Mouse (Mus musculus) forebrain, postnatal 0 days (tissue): ENCODE results near the gene Fcer1g. TPM values are rescaled to one million over a fixed set of nuclear protein-coding genes. Genes with fewer than 3 reads are reported as not detected.
A peak's percentile ranks its signal among the peaks of the same experiment; 100 is the strongest.

ENCODE experiments used
- ATAC-seq: fragments of 200-750 bp; cut with Nextera tagmentation; 2 replicates; pipeline ENCODE4 v1.8.0; 2017; ENCODE audit warnings: mild to moderate bottlenecking, moderate library complexity
- DNase-seq: peaks from one replicate; pipeline ENCODE4 v3.0.0-alpha.2; 2015
- H3K27ac ChIP-seq: fragments of 300-500 bp; sonication (generic); 2 replicates; pipeline ENCODE4 v1.5.1; 2014; ENCODE audit warnings: low read depth, mild to moderate bottlenecking, antibody characterized with exemption, low read length, moderate library complexity, mixed read lengths
- H3K27me3 ChIP-seq: fragments of 300-500 bp; sonication (generic); 2 replicates; pipeline ENCODE4 v1.6.1; 2014; ENCODE audit warnings: mild to moderate bottlenecking, low read length, mixed read lengths; ENCODE audit not compliant: insufficient read depth
- H3K36me3 ChIP-seq: fragments of 300-500 bp; sonication (generic); 2 replicates; pipeline ENCODE4 v1.6.1; 2014; ENCODE audit warnings: mild to moderate bottlenecking, moderate library complexity; ENCODE audit not compliant: insufficient read depth
- H3K4me1 ChIP-seq: fragments of 300-500 bp; sonication (generic); 2 replicates; pipeline ENCODE4 v1.6.1; 2014; ENCODE audit warnings: antibody characterized with exemption; ENCODE audit not compliant: insufficient read depth
- H3K4me2 ChIP-seq: fragments of 300-500 bp; sonication (generic); 2 replicates; pipeline ENCODE4 v1.6.1; 2014; ENCODE audit warnings: low read depth, mild to moderate bottlenecking, moderate library complexity
- H3K4me3 ChIP-seq: fragments of 300-500 bp; sonication (generic); 2 replicates; pipeline ENCODE4 v1.5.1; 2014; ENCODE audit warnings: low read depth, low read length, mixed read lengths
- H3K9ac ChIP-seq: fragments of 300-500 bp; sonication (generic); 2 replicates; pipeline ENCODE4 v1.6.1; 2014; ENCODE audit warnings: mild to moderate bottlenecking
- H3K9me3 ChIP-seq: fragments of 300-500 bp; sonication (generic); 2 replicates; pipeline ENCODE4 v1.6.1; 2016; ENCODE audit warnings: low read length
- CTCF ChIP-seq: sonication (generic); IDR thresholded peaks from 2 replicates; pipeline ENCODE4 v1.5.1; 2016; ENCODE audit warnings: antibody characterized with exemption, control low read depth, low read depth
- WGBS: fragments of 180-500 bp; shearing (Covaris S2); extraction: QIAGEN DNeasy Blood & Tissue Kit; methylation state at CpG from one replicate; pipeline ENCODE4 v1.1.7; 2014; 5-methylcytosine and 5-hydroxymethylcytosine counted together
- polyA plus RNA-seq: library from polyadenylated mRNA; unstranded; fragments of >200 nt; fragmentation: Nextera tagmentation; extraction: Ambion mirVana; gene quantifications from 2 replicates; pipeline ENCODE4 v1.2.1, GENCODE M21; 2015
- total RNA-seq: library from RNA; depleted of rRNA; stranded (reverse); fragments of >200 nt; gene quantifications from 2 replicates; pipeline ENCODE4 v1.2.3, GENCODE M21; 2014; rRNA removed

Fcer1g gene
- 7.6 and 11.2 TPM in 2 replicates for total RNA-seq
- 33.2 and 37.9 TPM in 2 replicates for polyA plus RNA-seq

DNA sequence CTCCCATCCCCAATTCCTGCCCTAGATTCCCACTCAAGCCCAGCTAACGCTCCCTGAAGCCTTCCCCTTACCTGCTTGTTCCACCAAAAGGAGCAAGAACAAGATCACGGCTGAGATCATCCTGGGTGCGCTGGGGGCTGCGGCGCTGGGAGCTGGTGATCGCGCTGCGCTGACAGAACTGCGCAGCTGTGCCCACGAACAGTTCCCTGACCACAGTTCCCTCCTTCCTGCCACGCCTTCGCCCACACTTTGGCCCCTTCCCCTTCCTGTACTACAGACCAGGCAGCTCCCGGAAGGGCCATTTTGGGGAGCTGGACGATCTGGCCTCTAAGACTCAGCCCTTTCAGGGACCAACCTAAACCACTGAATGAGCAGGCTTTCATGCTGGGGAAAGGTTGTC, at the start of gene Fcer1g:
TSS of gene Fcer1g (minus strand) at position 240 of the 400 bp plus-strand sequence.
- no peak within 1 kb of the TSS for H3K4me2 ChIP-seq
- H3K27me3 ChIP-seq = no peaks in the 10 kb centered on the region
- 95% methylated on average over 14 of the region's 14 CpGs for WGBS
- H3K27ac ChIP-seq = no peak within 1 kb of the TSS
- DNase-seq (no peak), ATAC-seq (no peak)
- H3K4me3 ChIP-seq = no peak within 1 kb of the TSS
- TF ChIP-seq CTCF = no peak
- peaks cover 55% of the 10 kb centered on the region for H3K36me3 ChIP-seq
- H3K9ac ChIP-seq = no peak within 1 kb of the TSS
- no peaks in the 10 kb centered on the region for H3K4me1 ChIP-seq
- H3K9me3 ChIP-seq = no peaks in the 10 kb centered on the region

DNA sequence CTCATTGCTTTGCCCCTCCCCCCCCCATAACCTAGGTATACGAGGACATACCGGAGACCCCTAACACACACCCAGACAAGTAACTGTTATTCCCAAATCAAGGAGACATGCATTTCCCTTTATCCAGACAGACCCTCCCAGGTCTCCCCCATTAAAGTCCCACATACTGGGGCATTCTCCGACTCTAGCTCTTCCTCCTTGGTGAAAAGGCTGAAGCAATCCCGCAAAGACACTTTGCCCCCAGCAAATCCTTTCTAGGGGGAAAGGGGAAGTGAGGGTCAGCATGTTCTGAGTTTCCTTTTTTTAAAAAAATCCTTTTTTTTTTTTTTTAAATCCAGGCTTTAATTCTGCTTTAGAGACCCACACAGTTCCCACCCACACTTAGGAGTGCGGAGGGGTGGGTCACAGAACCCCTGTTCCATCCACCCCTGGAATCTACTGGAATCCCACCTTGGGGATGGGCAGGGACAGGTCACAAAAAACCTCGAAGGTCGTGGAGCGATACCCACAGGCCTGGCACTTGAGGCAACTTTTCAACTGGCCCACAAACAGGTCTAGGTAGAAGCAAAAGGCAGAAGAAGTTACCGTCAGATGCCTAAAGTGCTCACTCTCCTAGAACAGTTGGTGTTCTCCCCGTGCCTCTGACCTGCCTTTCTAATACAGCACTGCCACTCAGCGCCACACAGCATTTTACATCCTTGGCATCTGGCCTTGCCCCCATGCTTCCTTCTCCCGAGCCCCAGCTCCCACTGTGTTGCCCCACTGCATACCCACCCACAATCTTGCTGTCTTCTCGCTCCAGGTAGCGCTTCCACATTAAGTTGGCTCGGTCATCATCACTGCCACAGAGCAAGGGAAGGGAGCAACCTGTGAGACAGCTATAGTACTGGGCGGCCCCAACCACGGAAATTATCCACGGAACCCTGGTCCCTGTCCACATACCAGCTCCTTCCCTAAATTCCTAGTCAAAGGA, 49.3 kb upstream of the Fcer1g start:
- Histone ChIP-seq H3K4me3 (no peak overlapping the region), H3K27me3 (no peaks in the 10 kb centered on the region), H3K4me1 (peaks cover 15% of the 10 kb centered on the region), H3K27ac (no peak overlapping the region), H3K9ac (no peak overlapping the region), H3K36me3 (peaks cover 35% of the 10 kb centered on the region), H3K9me3 (no peaks in the 10 kb centered on the region), H3K4me2 (no peak overlapping the region)
- ATAC-seq (no peak), DNase-seq (no peak)
- no peak for TF ChIP-seq CTCF
- 91% methylated on average over 18 of the region's 18 CpGs for WGBS

DNA sequence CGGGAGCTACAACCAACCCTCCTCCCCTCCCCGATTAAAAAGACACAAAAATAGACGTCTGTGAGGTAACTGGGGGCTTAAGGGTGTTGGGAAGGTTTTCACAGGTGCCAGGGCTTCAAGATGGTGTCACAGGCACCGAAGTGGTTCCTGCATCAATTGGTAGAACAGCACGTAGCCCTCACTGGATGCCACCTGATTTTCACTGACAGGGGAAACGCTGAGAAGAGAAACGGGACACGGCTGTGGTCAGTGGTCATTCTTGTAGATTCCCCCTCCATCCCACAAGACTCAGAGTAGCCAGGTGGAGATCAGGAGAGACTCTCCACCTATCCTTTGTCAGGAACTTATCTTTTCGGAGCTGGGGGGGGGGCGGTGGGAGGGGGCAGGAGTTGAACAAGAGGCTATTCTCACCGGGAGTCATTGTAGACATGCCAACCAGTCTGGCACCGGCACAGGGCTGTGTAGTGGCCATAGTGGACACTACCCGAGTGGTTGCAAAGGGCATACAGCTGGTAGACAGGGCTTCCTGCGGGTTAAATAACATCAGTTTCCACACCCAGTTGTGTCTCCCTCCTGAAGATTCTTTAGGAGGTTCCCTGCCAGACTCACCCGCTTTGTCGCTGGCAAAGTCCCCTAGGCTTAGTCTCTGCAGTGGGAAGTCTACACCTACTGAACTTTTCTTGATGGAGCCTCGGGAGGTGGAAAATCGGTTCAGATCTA, 48.1 kb upstream of the Fcer1g start:
- Histone ChIP-seq H3K9me3 (no peaks in the 10 kb centered on the region), H3K27ac (no peak overlapping the region), H3K4me3 (no peak overlapping the region), H3K36me3 (peaks cover 38% of the 10 kb centered on the region), H3K4me2 (no peak overlapping the region), H3K4me1 (peaks cover 15% of the 10 kb centered on the region), H3K9ac (no peak overlapping the region), H3K27me3 (no peaks in the 10 kb centered on the region)
- no peak for TF ChIP-seq CTCF
- WGBS = 81% methylated on average over 18 of the region's 18 CpGs
- DNase-seq (no peak), ATAC-seq (no peak)

DNA sequence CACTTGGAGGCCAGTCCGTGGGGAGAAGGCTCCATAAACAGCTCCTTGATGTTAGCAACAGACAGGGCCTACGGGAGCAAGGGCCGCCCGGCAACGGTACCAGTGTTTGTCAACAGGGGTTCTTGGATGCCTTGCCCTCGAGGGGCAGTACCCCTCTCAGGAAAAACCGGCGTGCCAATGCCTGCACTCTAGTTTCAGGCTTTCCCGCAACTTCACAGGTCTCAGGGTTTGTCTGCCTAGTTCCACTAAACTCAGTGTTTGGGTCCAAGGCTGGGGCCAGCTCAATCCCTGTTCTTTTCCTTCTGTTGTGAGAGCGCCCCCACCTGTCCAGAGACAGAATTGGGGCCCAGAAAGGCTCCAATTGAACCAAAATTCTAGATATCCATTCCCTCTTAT, 47.4 kb upstream of the Fcer1g start:
- Histone ChIP-seq H3K36me3 (peaks cover 45% of the 10 kb centered on the region), H3K4me1 (peaks cover 10% of the 10 kb centered on the region), H3K4me2 (peak overlapping the region; percentile 90), H3K27ac (peak overlapping the region; percentile 73), H3K4me3 (peak overlapping the region; percentile 60), H3K27me3 (no peaks in the 10 kb centered on the region), H3K9ac (peak overlapping the region; percentile 42; the same call in 1 of the 2 replicates), H3K9me3 (no peaks in the 10 kb centered on the region)
- ATAC-seq = peak; percentile 38
- 1% methylated on average over 10 of the region's 10 CpGs for WGBS
- peak; percentile 68 for DNase-seq
- peak; percentile 63 for TF ChIP-seq CTCF

GRCm38 (mm10) chr1:171280916-171281527, 46.9 kb upstream of the Fcer1g start, which contains the start of gene Ppox:
Ppox (minus strand) TSS chr1:171281186.
- peak within 1 kb of the TSS; percentile 90 for H3K4me2 ChIP-seq
- H3K9ac ChIP-seq = peak within 1 kb of the TSS; percentile 56
- under 1% methylated on average over 26 of the region's 26 CpGs for WGBS
- peak within 1 kb of the TSS; percentile 60 for H3K4me3 ChIP-seq
- no peak for TF ChIP-seq CTCF
- H3K4me1 ChIP-seq = peaks cover 10% of the 10 kb centered on the region
- peak within 1 kb of the TSS; percentile 73 for H3K27ac ChIP-seq
- H3K36me3 ChIP-seq = peaks cover 46% of the 10 kb centered on the region
- ATAC-seq = peak; percentile 99
- H3K9me3 ChIP-seq = no peaks in the 10 kb centered on the region
- H3K27me3 ChIP-seq = no peaks in the 10 kb centered on the region
- DNase-seq = peak; percentile 96

DNA sequence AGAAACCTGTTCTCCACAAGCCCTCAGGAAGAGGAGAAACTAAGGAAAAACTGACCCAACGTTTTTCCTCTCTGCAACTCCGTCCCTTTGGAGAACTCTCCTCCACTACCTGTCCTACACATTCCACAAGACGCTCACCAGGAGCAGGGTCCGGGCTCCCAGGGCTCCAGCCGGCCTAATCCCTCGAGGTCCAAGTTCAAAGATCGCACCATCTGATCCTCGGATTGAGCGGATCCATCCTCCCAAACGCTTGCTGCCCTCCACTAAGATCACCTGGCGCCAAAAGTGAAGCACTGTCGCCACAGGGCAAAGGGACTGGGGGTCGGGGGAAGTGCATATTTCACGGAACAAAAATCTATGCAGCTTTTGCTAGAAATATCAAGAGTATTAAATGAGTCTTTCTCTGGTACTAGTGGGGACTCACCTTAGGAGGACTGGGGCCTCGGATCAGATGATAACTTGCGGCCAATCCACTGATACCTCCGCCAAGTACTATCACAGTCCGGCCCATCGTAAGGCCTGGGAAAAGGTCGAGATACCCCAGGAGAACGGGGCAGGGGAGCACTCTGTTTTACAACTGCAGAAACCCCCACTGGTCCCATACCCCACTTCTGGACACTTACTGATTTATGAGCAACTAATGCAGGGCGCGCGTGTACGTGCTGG, 46.2 kb upstream of the Fcer1g start:
- H3K9me3 ChIP-seq = no peaks in the 10 kb centered on the region
- no peak for TF ChIP-seq CTCF
- DNase-seq (no peak), ATAC-seq (no peak)
- H3K27me3 ChIP-seq = no peaks in the 10 kb centered on the region
- H3K4me3 ChIP-seq = peak overlapping the region; percentile 60
- no peak overlapping the region for H3K27ac ChIP-seq
- H3K4me2 ChIP-seq = peak overlapping the region; percentile 90
- H3K9ac ChIP-seq = peak overlapping the region; percentile 56
- WGBS = 2% methylated on average over 25 of the region's 25 CpGs
- H3K4me1 ChIP-seq = peaks cover 10% of the 10 kb centered on the region
- peaks cover 46% of the 10 kb centered on the region for H3K36me3 ChIP-seq
